Mouse (Mus musculus) neutrophil, adult 59 days (primary cell): ENCODE results near the gene Stx8. TPM values are rescaled to one million over a fixed set of nuclear protein-coding genes. Genes with fewer than 3 reads are reported as not detected.

Source experiments
- total RNA-seq, 2 experiments: library from RNA; stranded (reverse); gene quantifications; 1 replicate in 1 of 2; 2 replicates in 1 of 2; pipeline ENCODE4 v1.2.4; 2023

The Stx8 gene
- total RNA-seq, result 10 to 100 TPM; 18.7 to 23.9 TPM

DNA sequence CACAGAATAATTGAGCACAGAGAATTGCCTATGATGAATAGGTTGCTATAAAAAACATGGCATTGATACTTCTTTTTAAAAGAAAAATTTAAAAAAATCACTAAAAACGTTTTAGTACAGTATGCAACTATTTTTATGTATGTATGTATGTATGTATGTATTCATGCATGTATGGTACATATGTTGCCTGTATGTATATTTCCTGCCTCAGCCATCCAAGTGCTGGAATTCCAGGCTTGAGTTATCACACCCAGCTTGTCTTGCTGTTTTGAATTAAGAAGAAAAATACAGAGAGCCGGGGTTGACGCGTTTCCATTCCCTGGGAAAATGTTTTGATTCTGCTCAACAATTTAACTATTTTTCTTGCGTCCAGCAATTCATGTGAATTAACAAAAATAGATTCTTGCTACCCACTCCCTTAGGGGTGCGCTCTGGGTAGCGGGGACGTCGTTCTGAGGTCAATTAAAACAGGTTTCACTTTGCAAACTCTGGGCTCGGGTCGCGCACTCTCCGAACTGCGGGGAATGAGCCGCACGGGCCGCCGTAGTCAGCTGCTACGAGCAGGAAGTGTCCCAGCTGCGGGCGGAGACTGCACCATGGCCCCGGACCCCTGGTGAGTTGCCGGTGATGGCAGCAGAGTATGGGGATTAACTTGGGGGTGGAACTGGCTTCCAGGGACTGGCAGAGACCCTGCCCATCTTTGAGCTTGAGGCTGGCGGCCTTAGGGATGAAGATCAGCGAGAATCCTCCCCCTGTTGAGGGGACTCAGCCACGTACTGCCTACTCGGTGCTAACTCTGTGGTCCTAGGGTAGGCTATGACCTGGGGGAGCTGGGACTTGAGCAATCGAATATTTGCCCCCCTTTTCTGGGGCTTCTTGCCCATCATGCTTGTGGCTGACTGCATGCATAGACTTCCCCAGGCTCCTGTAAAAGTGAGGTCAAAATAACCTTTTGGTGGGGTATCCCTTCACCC lies at the start of gene Stx8:
Stx8 (plus strand) TSS at position 289 of the 974 bp plus-strand sequence.

DNA sequence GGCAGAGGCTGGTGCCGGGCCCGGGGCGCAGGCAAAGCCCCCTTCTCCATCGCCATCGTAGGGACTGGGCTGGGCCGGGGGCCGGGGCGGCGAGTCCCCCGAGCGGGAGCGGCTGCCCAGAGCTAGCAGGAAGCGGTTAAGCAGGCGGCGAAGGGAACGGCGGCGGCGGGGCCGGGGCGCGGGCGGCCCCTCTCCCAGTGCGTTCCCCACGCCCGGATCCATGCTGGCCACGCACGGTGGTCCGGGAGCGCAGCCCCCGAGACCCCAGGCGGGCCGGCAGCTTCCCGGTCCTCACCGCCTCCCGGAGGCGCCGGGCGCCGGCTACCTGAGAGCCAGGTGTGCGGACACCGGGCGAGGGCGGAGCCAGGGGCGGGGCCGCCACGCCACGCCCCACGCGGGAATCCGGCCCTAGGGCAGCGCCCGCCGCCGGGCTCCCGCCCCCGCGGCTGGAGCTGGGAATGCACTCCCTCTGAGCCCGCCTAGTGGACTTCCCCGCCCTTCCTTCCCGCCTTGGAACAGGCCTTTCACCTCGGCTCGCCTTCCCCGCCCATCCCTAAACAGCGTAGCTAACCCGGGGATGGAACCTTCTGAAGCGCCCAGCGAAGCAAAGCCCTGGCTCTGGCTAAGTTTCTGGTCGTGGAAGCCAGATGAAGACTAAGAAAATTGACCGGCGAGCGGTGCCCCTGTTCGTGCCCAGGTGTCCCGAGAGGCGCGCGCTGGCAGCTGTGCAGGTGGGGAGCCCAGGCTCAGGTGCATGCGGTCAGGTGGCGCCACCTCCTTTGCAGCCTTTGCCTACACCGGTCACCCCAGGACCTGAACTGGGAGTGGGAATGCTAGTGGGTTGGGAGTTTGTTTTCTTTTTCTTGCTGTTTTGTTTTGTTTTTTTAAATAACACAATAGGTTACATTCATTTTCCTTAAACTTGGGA lies 43.9 kb upstream of the Stx8 start, which contains the start of gene Usp43:
Usp43 (minus strand) TSS at position 327 of the 928 bp plus-strand sequence.

GRCm38 (mm10) chr11:67965242-67965883 lies 630 bp upstream of the Stx8 start, which contains the start of gene Cfap52:
Gene Cfap52, minus strand, starts transcription at chr11:67965651.

Other genes with a start within 250 kb of the Stx8 start
- gene Glp2r, start 195.0 kb upstream of the Stx8 start, total RNA-seq, result not detected
- not detected for gene Gsg1l2, start 191.6 kb upstream of the Stx8 start, total RNA-seq
- not detected for gene Dhrs7c, start 168.0 kb upstream of the Stx8 start, total RNA-seq
- gene Usp43, start 44.0 kb upstream of the Stx8 start, total RNA-seq, result not detected
- not detected for gene Cfap52, start 542 bp upstream of the Stx8 start, total RNA-seq